Mouse (Mus musculus): ENCODE measurements around the gene Emp1. TPM values are rescaled to one million over a fixed set of nuclear protein-coding genes. Genes with fewer than 3 reads are reported as not detected.
A peak's percentile ranks its signal among the peaks of the same experiment; 100 is the strongest.

The Emp1 gene
- total RNA-seq, 2 experiments from 2014 or later: 3.4 to 6.6 TPM

- DNase-seq (ENCODE audit: low spot score in 2 of 2): no peak
Measured at GRCm38 (mm10) chr6:135405093-135405492, 42.7 kb downstream of the Emp1 start.

- DNase-seq (ENCODE audit: low spot score in 2 of 2): no peak
Measured at GRCm38 (mm10) chr6:135407323-135407722, 45.0 kb downstream of the Emp1 start.

GRCm38 (mm10) chr6:135411712-135412319, 49.5 kb downstream of the Emp1 start:
- DNase-seq (ENCODE audit: low spot score in 2 of 2): no peak

- DNase-seq (ENCODE audit: low spot score in 2 of 2): no peak
Measured at GRCm38 (mm10) chr6:135412649-135413048, 50.3 kb downstream of the Emp1 start.

- peak; percentile 75 to 83 for DNase-seq (ENCODE audit: low spot score in 2 of 2)
Measured at GRCm38 (mm10) chr6:135417459-135417858, 55.1 kb downstream of the Emp1 start.

- no peak for DNase-seq (ENCODE audit: low spot score in 2 of 2)
Measured at GRCm38 (mm10) chr6:135418223-135418824, 56.0 kb downstream of the Emp1 start.

- no peak for DNase-seq (ENCODE audit: low spot score in 2 of 2)
Measured at GRCm38 (mm10) chr6:135428246-135428645, 65.9 kb downstream of the Emp1 start.

GRCm38 (mm10) chr6:135429268-135429909, 67.0 kb downstream of the Emp1 start:
- DNase-seq (ENCODE audit: low spot score in 2 of 2): no peak

- DNase-seq (ENCODE audit: low spot score in 2 of 2): no peak
Measured at GRCm38 (mm10) chr6:135430441-135430970, 68.2 kb downstream of the Emp1 start.

Other genes with a start within 250 kb of the Emp1 start
- not detected for gene Gprc5d, start 244.3 kb upstream of the Emp1 start, total RNA-seq (2021)
- gene Fam234b, start 164.6 kb upstream of the Emp1 start, total RNA-seq (2021): 100 to 1,000 TPM; 183 to 192 TPM
- gene Hebp1, start 164.5 kb upstream of the Emp1 start, total RNA-seq (2021): 10 to 100 TPM; 52.6 to 57.5 TPM
- not detected for gene Gsg1, start 108.2 kb upstream of the Emp1 start, total RNA-seq (2021)
- not detected for gene Pbp2, start 52.1 kb upstream of the Emp1 start, total RNA-seq (2021)

Data from left cerebral cortex, adult 18-20 months (tissue).